Mouse (Mus musculus) ES-CJ7 (cell line): Measurements from ENCODE around the gene Ccdc12.
A peak's percentile ranks its signal among the peaks of the same experiment; 100 is the strongest.
"Not testable (repeated sequence)": the region's sequence is repeated elsewhere in the genome, so short reads cannot be mapped to it uniquely, and the experiment has no call there.

Experiments used
- DNase-seq: peaks from one replicate; pipeline ENCODE4 v3.0.0; 2011; ENCODE audit warnings: low read depth, low spot score

Gene Ccdc12

DNA sequence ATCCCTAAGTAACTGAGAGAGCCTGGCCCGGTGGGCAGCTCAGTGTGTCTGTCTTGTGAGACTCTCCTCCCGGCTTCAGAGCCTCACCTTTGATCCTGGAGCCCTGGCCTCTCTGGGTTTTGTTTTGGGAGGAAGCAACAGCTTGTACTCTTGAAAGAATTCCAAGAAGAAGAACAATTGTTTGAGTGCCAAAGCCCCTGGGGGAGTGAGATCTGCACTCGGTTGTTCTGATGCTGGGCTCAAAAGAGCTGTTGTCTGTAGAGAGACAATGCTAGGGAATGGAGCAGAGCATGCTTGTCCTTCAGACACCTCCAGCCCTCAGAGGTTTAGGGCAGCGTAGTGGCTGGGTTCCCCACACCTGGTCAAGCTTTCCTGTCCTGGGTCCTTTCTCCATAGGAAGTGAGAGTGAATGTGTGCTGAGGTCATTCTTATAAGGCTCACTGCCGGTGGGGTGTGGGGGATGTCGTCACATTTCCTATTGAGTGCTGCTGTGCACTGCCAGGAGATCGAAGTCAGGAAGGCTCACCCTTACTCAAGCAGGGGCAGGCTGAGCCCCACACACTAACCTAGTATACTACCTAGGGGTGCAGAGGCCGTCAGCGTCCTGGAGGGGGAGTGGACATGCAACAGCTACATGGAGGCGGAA lies 16.9 kb downstream of the Ccdc12 start:
- DNase-seq = no peak

GRCm38 (mm10) chr9:110676492-110676911 lies 20.2 kb downstream of the Ccdc12 start:
- DNase-seq = no peak

GRCm38 (mm10) chr9:110678886-110679285 lies 22.6 kb downstream of the Ccdc12 start:
- no peak for DNase-seq

GRCm38 (mm10) chr9:110680736-110681507 lies 24.6 kb downstream of the Ccdc12 start:
- no peak for DNase-seq

- no peak for DNase-seq
These were observed 25.5 kb downstream of the Ccdc12 start for GRCm38 (mm10) chr9:110681817-110682216.

DNA sequence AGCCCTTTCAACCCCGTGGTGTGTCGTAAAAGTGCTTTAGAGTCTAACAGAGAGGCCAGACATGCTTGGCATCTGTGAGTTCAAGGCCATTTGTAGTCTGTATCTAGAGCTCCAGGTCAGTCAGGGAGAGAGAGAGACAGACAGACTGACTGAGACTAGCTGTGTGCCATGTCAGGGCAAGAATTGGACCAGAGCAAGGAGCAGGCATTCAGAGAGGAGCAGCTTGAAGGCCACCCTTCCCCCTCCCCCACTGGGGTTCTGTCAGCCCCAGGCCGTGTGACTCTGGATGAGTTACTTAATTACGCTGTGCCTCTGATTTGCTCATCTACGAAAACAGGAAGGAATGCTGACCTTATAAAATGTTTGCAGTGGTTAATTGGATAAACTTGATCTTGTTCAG lies 26.0 kb downstream of the Ccdc12 start:
- DNase-seq = no peak

- not testable (repeated sequence) for DNase-seq
These were observed 26.4 kb downstream of the Ccdc12 start for GRCm38 (mm10) chr9:110682697-110683096.

DNA sequence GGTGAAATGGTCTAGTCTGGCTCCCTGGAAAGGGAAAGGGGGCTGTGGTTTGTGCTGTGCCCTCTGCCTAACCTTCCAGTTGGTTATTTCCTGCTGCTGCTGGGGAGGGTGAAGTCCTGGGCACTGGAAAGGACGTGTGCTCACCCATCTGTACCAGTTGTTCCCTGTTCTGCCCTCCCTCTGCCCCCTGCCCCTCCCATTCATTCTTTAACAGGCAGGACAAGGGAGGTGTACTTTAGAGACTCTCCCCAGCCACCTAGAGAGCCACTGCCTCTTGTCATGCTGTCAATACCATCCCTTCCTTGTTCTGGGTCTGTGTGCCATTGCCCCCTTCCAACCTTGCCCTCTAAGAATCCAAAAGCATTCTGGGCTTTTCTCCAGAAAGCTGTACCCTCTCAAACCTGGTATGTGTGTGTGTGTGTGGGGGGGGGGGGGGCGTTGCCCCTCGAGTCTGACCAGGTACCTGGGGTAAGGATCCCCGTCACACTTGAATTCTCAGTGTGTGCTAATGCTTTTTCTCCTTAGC lies 27.3 kb downstream of the Ccdc12 start:
- DNase-seq = no peak

DNA sequence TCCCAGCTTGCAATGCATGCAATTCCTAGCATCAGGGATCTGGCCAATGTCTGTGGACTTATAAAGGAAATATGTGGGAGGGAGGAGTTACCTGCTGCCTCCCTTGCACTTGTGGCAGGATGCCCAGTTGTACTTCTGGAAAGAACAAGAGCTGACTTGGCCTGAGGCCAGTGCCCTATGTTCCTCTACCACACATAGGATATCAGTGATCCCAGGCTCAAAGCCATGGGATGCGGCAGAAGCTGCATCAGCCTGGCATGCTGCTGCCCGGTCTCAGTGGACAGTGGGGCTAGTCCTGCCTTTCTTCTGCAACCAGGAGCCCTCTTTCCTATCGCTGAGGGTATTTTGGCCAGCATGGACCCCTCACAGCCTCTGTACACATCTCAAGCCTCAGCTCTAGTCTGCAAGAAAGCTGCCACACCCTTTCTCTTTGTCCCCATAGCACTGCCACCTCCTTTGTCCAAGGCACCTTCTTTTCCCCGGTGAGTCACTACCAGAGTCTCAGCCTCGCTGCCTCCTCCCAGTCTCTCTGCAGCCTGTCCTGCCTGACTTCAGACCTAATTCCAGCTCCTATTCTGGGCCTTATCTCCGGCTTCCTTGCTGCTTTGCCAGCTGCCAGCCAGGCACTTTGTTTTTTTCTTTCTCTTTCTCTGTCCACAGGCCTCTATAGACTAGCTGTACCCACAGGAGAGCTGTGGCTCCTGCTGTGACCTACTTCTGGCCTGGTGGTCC lies 28.0 kb downstream of the Ccdc12 start:
- DNase-seq = no peak

DNA sequence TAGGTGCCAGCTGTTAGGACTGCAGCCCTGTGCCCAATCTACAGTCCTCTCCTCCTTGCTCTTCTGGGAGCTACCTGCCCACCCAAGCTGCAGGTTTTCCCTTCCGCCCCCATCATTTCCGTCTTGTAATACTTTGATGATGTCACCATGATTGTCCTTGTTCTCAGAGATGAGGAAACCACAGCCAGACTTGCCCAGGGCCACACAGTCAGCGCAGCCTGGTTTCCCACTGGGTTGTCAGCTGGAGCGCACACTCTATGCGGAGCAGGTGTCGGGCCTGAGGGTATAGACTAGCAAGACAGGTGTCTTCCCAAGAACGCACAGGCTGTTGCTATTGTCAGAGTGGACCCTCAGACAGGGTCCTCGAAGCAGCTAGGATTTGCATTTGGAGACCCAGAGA lies 28.9 kb downstream of the Ccdc12 start:
- DNase-seq = no peak

DNA sequence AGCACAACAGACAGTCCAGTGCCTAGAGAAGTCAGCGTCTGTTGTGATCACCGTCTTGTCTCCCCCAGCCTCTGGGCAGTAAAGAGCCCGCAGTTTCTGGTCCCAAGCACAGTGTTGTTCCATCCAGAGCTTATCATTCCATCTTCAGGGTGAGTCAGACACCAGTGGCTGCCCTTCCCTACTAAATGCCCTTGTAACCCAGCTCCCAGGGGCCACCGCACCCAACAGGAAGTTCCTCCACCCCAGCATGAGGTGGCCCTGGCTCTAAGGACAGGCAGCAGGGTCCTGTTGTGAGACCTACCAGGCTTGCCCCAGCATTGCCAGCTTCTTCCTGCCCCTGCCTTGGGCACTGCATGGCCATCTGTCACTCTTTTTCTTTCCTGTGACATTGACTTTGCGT lies 29.3 kb downstream of the Ccdc12 start:
- no peak for DNase-seq

GRCm38 (mm10) chr9:110686472-110686871 lies 30.2 kb downstream of the Ccdc12 start:
- no peak for DNase-seq

GRCm38 (mm10) chr9:110687061-110687460 lies 30.8 kb downstream of the Ccdc12 start:
- DNase-seq = peak; percentile 21

DNA sequence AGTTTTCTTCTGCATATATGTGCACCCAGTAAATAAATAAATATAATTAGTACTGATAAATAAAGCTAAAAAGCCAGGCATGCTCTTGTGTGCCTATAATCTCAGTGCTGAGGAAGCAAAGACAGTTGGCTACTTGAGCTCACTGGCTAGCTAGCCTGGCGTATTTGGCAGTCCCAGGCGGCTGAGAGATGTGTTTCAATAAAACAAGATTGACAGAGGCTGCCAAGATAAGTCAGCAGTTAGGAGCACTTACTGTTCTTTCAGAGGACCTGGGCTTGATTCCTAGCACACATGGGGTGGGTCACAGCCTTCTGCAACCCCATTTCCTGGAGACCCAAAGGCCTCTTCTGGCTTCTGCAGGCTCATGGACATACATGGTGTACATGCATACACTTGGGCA lies 31.5 kb downstream of the Ccdc12 start:
- no peak for DNase-seq

- DNase-seq = no peak
These were observed 33.0 kb downstream of the Ccdc12 start for GRCm38 (mm10) chr9:110689261-110689779.

GRCm38 (mm10) chr9:110695165-110695755 lies 39.0 kb downstream of the Ccdc12 start:
- DNase-seq = no peak

- no peak for DNase-seq
These were observed 40.1 kb downstream of the Ccdc12 start for GRCm38 (mm10) chr9:110696427-110696826.

DNA sequence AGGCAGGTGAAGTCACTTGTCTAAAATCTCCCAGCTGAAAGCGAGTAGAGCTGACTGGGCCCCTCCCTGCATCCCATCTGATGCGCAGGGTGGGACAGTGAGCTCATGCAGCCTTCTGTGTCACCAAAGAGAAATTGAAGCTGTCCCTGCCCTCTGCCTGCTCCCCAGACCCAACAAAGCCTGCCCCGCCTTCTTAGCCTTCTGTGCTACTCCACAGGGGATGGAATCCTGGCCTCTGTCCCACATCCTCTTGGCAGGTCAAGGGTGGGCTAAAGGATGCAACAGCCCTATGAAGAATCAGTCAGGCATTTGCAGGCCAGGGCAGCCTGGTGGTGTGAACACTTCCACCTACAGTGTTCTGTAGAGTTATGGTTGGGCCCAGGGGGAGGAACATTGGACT lies 41.2 kb downstream of the Ccdc12 start:
- peak; percentile 41 for DNase-seq

DNA sequence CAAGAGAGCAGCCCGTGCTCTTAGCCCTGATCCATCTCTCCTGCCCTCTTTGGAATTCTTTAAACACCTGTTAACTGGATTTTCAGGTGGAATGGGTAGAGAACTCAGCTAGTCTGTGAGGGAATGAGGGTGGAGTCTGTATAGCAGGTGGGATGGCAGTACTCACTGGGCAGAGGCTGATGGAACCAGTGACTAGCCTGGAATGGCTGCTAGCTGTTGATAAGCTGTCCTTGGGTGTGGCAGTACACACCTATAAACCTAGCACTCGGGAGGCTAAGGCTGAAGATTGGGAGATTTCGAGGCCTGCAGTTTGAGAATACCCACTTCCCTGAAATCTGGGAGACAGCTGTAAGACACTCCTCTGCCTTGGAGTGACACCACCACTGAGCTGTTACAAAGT lies 43.3 kb downstream of the Ccdc12 start:
- DNase-seq = no peak

- DNase-seq = no peak
These were observed 45.1 kb downstream of the Ccdc12 start for GRCm38 (mm10) chr9:110701114-110702032.

DNA sequence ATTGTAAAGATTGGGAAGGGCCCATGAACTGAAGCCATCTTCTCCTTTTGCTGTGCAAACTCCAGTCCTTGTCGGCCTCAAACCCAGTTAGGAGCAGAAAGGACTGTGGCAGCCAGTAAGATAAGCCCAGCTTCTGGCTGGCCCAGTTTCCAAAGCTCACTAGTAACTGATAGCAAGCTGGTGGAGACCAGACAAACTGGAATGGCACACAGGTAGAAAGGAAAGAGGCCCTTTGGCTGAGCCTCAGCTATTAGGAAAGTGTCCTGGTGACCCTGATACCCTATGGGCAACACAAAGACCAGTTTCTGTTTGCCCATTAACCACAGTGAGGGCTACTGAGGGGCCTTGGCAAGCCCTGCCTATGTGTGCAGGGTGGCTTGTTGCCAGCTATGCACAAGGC lies 46.5 kb downstream of the Ccdc12 start:
- no peak for DNase-seq
